Mouse (Mus musculus) neutrophil, adult 83 days (primary cell): ENCODE results near the gene Dcaf12. TPM values are rescaled to one million over a fixed set of nuclear protein-coding genes. Genes with fewer than 3 reads are reported as not detected.

Experiments used
- total RNA-seq, 2 experiments: library from RNA; stranded (reverse); gene quantifications; one replicate each; pipeline ENCODE4 v1.2.4; 2023

The Dcaf12 gene
- 10 to 100 TPM; 69.8 to 77.3 TPM for total RNA-seq

GRCm38 (mm10) chr4:41314141-41315129 lies at the start of gene Dcaf12:
Dcaf12 (minus strand) TSS chr4:41314889.

GRCm38 (mm10) chr4:41348584-41349198 lies 34.0 kb upstream of the Dcaf12 start, which contains the start of gene Ubap1:
Ubap1 (plus strand) TSS chr4:41348996.

GRCm38 (mm10) chr4:41274980-41275850 lies 39.5 kb downstream of the Dcaf12 start, which contains the start of gene Ubap2:
Ubap2 (minus strand) TSS chr4:41275144.

Other genes starting within 250 kb of the Dcaf12 start
- not detected for gene Aqp3, start 216.7 kb downstream of the Dcaf12 start, total RNA-seq
- gene Nol6, start 190.4 kb downstream of the Dcaf12 start, total RNA-seq, result 10 to 100 TPM; 16.0 to 17.0 TPM
- gene Ube2r2, start 179.1 kb downstream of the Dcaf12 start, total RNA-seq, result 10 to 100 TPM; 48.3 to 53.1 TPM
- 10 to 100 TPM; 33.3 to 36.1 TPM for gene Ubap2, start 39.7 kb downstream of the Dcaf12 start, total RNA-seq
- gene Ubap1, start 34.1 kb upstream of the Dcaf12 start, total RNA-seq, result 10 to 100 TPM; 50.5 to 73.9 TPM
- gene Kif24, start 150.0 kb upstream of the Dcaf12 start, total RNA-seq, result 10 to 100 TPM in 1 of 2 experiments, 1 to 10 TPM in 1; 9.7 to 11.7 TPM
- 1 to 10 TPM; 4.0 to 4.9 TPM for gene Nudt2, start 150.3 kb upstream of the Dcaf12 start, total RNA-seq
- gene AI464131, start 188.2 kb upstream of the Dcaf12 start, total RNA-seq, result under 1 TPM in 1 of 2 experiments, not detected in 1; 0.13 TPM
- not detected for gene 1110017D15Rik, start 202.4 kb upstream of the Dcaf12 start, total RNA-seq